Mouse (Mus musculus): ENCODE data around the gene Nbea. TPM values are rescaled to one million over a fixed set of nuclear protein-coding genes. Genes with fewer than 3 reads are reported as not detected.

Gene Nbea
- total and polyA plus RNA-seq, 3 experiments: 0.04 to 0.27 TPM; not detected in 1

GRCm38 (mm10) chr3:55778764-55779730, 404.5 kb downstream of the Nbea start:
- no peaks in the 10 kb centered on the region for H3K36me3 ChIP-seq (ENCODE audit: control insufficient read depth in 1 of 2, insufficient read depth in 2 of 2, low read length in 2 of 2)
- no peaks in the 10 kb centered on the region; a peak in 1 of 4 replicates for H3K27me3 ChIP-seq (ENCODE audit: control insufficient read depth in 1 of 2, insufficient read depth in 2 of 2, low read length in 2 of 2)
- no peaks in the 10 kb centered on the region for H3K4me1 ChIP-seq (ENCODE audit: control insufficient read depth in 1 of 2, insufficient read depth in 2 of 2, low read length in 2 of 2)
- TF ChIP-seq E2F4 (IDR thresholded peaks at IDR 0.05; ENCODE audit: borderline replicate concordance, low read depth, low read length) (no peak), UBTF (IDR thresholded peaks at IDR 0.05; ENCODE audit: borderline replicate concordance, insufficient read depth, low read depth, low read length) (no peak), MAFK (IDR thresholded peaks at IDR 0.05; ENCODE audit: borderline replicate concordance, low read depth, low read length) (no peak), POLR2A (IDR thresholded peaks at IDR 0.05; ENCODE audit: control insufficient read depth in 1 of 2, insufficient read depth in 1 of 2, low read depth in 1 of 2, low read length in 2 of 2, poor library complexity in 1 of 2) (no peak), MYC (IDR thresholded peaks at IDR 0.05; ENCODE audit: low read depth, low read length) (no peak), GABPA (IDR thresholded peaks at IDR 0.05; ENCODE audit: low read depth, low read length) (no peak), BHLHE40 (IDR thresholded peaks at IDR 0.05; ENCODE audit: borderline replicate concordance, low read depth, low read length) (no peak), CHD1 (IDR thresholded peaks at IDR 0.05; ENCODE audit: low read depth, low read length) (no peak), ZC3H11A (IDR thresholded peaks at IDR 0.05; ENCODE audit: low read depth, low read length) (no peak)
- no peak overlapping the region for H3K27ac ChIP-seq (ENCODE audit: control insufficient read depth, low read depth, low read length)
- no peak overlapping the region for H3K9ac ChIP-seq (ENCODE audit: control insufficient read depth, low read depth, low read length, poor library complexity, severe bottlenecking)
- H3K79me2 ChIP-seq (ENCODE audit: control insufficient read depth, insufficient read depth, low read length, poor library complexity): no peaks in the 10 kb centered on the region
- no peaks in the 10 kb centered on the region for H3K9me3 ChIP-seq (replicated peaks; ENCODE audit: insufficient read depth, low read length)
- no peak for DNase-seq (ENCODE audit: low read depth, low spot score)
- H3K4me3 ChIP-seq (ENCODE audit: control insufficient read depth in 1 of 2, insufficient read depth in 1 of 2, low read depth in 2 of 2, low read length in 2 of 2): no peak overlapping the region

- Histone ChIP-seq H3K36me3 (ENCODE audit: control insufficient read depth in 1 of 2, insufficient read depth in 2 of 2, low read length in 2 of 2) (no peaks in the 10 kb centered on the region), H3K79me2 (ENCODE audit: control insufficient read depth, insufficient read depth, low read length, poor library complexity) (no peaks in the 10 kb centered on the region), H3K9me3 (replicated peaks; ENCODE audit: insufficient read depth, low read length) (no peaks in the 10 kb centered on the region), H3K27ac (ENCODE audit: control insufficient read depth, low read depth, low read length) (no peak overlapping the region), H3K27me3 (ENCODE audit: control insufficient read depth in 1 of 2, insufficient read depth in 2 of 2, low read length in 2 of 2) (no peaks in the 10 kb centered on the region; a peak in 1 of 4 replicates), H3K4me1 (ENCODE audit: control insufficient read depth in 1 of 2, insufficient read depth in 2 of 2, low read length in 2 of 2) (no peaks in the 10 kb centered on the region), H3K4me3 (ENCODE audit: control insufficient read depth in 1 of 2, insufficient read depth in 1 of 2, low read depth in 2 of 2, low read length in 2 of 2) (no peak overlapping the region), H3K9ac (ENCODE audit: control insufficient read depth, low read depth, low read length, poor library complexity, severe bottlenecking) (no peak overlapping the region)
- TF ChIP-seq ELF1 (IDR thresholded peaks at IDR 0.05; ENCODE audit: low read depth, low read length) (no peak), ZC3H11A (IDR thresholded peaks at IDR 0.05; ENCODE audit: low read depth, low read length) (no peak), USF2 (IDR thresholded peaks at IDR 0.05; ENCODE audit: borderline replicate concordance in 1 of 2, insufficient read depth in 1 of 2, low read depth in 1 of 2, low read length in 2 of 2) (no peak), ZMIZ1 (IDR thresholded peaks at IDR 0.05; ENCODE audit: low read depth, low read length) (no peak), ZNF384 (IDR thresholded peaks at IDR 0.05; ENCODE audit: low read depth, low read length) (no peak), NELFE (IDR thresholded peaks at IDR 0.05; ENCODE audit: low read depth, low read length) (no peak), GATA1 (IDR thresholded peaks at IDR 0.05; ENCODE audit: low read depth, low read length) (no peak)
- no peak for DNase-seq (ENCODE audit: low read depth, low spot score)
Observed at GRCm38 (mm10) chr3:55777501-55777900, 406.0 kb downstream of the Nbea start.
